Mouse (Mus musculus) small intestine, adult 2 months (tissue): ENCODE results near the gene Ddx59. TPM values are rescaled to one million over a fixed set of nuclear protein-coding genes. Genes with fewer than 3 reads are reported as not detected.
A peak's percentile ranks its signal among the peaks of the same experiment; 100 is the strongest.

Source experiments
- H3K27ac ChIP-seq: fragments of 200-500 bp; 2 replicates; pipeline ENCODE4 v1.5.1; 2012; ENCODE audit warnings: low read depth, low read length, control low read depth, inconsistent platforms; ENCODE audit not compliant: insufficient read depth
- H3K27me3 ChIP-seq: fragments of 200-500 bp; 2 replicates; pipeline ENCODE4 v1.6.1; 2012; ENCODE audit warnings: mild to moderate bottlenecking, moderate library complexity, low read length, inconsistent platforms; ENCODE audit not compliant: control insufficient read depth, insufficient read depth
- H3K36me3 ChIP-seq: fragments of 200-500 bp; 2 replicates; pipeline ENCODE4 v1.6.1; 2012; ENCODE audit warnings: mild to moderate bottlenecking, low read length, control low read depth, inconsistent platforms; ENCODE audit not compliant: control insufficient read depth, insufficient read depth
- H3K4me1 ChIP-seq: fragments of 200-500 bp; 2 replicates; pipeline ENCODE4 v1.6.1; 2012; ENCODE audit warnings: low read length, inconsistent platforms, mixed read lengths; ENCODE audit not compliant: control insufficient read depth, insufficient read depth, insufficient read length
- H3K4me3 ChIP-seq: fragments of 200-500 bp; 2 replicates; pipeline ENCODE4 v1.5.1; 2012; ENCODE audit warnings: low read depth, mild to moderate bottlenecking, control low read depth, inconsistent platforms, low read length, moderate library complexity
- CTCF ChIP-seq: fragments of 200-500 bp; IDR thresholded peaks from 2 replicates; pipeline ENCODE4 v1.5.1; 2012; ENCODE audit warnings: low read depth, mild to moderate bottlenecking, control low read depth, inconsistent platforms, low read length, moderate library complexity, mixed read lengths; ENCODE audit not compliant: insufficient replicate concordance, insufficient read length; ENCODE audit errors: extremely low read depth
- POLR2A ChIP-seq: fragments of 200-500 bp; IDR thresholded peaks from 2 replicates; pipeline ENCODE4 v1.6.1; 2012; ENCODE audit warnings: low read depth, mild to moderate bottlenecking, control low read depth, inconsistent platforms, low read length, moderate library complexity
- WGBS: fragments of 180-500 bp; shearing (Covaris S2); methylation state at CpG from one replicate; pipeline ENCODE4 v1.1.7; 2018; 5-methylcytosine and 5-hydroxymethylcytosine counted together
- polyA plus RNA-seq: library from polyadenylated mRNA; depleted of rRNA; stranded (reverse); fragments of >200 nt; gene quantifications from 2 replicates; pipeline ENCODE4 v1.2.3, GENCODE M21; 2012

Gene Ddx59
- polyA plus RNA-seq, 1 experiment = 0.49 TPM

DNA sequence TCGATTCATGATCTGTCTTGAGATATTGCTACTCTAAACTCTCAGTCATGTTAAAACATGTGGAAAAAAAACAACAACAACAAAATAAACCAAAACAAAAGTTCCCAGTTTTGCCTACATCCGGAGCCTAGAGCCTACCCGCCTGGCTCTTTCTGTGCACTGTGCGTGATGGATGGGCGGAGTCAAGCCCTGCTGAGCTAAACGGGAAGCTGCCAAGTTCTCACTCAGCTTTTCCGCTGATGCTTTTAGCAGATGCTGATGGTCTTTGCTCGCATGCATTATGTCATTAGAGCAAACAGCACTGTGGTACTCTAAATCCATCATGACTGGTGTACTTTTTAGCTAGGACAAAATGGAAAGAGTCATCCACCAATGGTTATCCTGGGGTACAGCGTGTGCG, 20.6 kb upstream of the Ddx59 start:
- Histone ChIP-seq H3K27me3 (peaks cover 15% of the 10 kb centered on the region), H3K36me3 (no peaks in the 10 kb centered on the region), H3K4me3 (no peak overlapping the region), H3K4me1 (no peaks in the 10 kb centered on the region), H3K27ac (no peak overlapping the region)
- TF ChIP-seq CTCF (no peak), POLR2A (no peak)
- 41% methylated on average over 10 of the region's 10 CpGs for WGBS

DNA sequence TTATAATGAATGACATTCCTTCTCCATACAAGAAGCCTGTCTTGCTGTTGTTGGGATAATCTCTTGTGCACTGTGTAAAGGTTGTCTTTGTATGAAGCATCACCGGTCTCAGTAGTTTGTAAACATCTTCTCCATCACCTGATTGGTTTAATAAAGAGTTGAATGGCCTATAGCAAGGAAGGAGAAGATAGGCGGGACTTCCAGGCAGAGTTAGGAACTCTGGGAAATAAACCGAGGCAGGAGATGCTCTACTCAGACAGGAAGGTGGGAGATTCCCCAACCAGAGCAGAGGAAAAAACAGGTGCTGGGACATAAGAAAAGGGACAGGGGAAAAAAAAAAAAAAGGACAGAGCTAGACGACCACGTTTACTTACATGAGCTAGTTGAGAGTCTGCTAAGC, 20.0 kb upstream of the Ddx59 start:
- Histone ChIP-seq H3K27ac (no peak overlapping the region), H3K4me3 (no peak overlapping the region), H3K4me1 (no peaks in the 10 kb centered on the region), H3K27me3 (peaks cover 15% of the 10 kb centered on the region), H3K36me3 (no peaks in the 10 kb centered on the region)
- WGBS = 45% methylated on average over 5 of the region's 5 CpGs
- TF ChIP-seq CTCF = no peak
- TF ChIP-seq POLR2A = no peak

DNA sequence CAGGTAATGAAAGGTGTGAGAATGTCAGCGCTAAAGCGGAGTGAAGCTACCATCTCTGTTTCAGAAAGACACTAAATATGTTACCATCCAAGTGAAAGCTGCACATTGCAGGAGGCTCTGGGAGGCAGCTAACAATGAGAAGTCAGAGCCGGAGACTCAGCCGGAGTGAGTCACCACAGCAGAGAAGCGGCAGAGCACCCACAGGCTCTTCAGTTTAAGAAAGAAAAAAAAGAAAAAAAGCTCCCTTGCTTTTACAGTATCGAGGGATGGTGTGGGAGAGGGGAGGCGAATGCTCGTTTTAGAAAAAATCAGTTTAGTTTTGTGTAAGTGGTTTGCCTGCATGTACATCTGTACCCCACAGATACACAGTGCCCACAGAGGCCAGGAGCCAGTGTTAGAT, 13.8 kb upstream of the Ddx59 start:
- no peaks in the 10 kb centered on the region for H3K36me3 ChIP-seq
- H3K27me3 ChIP-seq = peaks cover 4% of the 10 kb centered on the region
- 73% methylated on average over 8 of the region's 8 CpGs for WGBS
- no peak overlapping the region for H3K4me3 ChIP-seq
- H3K27ac ChIP-seq = no peak overlapping the region
- TF ChIP-seq POLR2A = no peak
- TF ChIP-seq CTCF = no peak
- no peaks in the 10 kb centered on the region for H3K4me1 ChIP-seq

GRCm38 (mm10) chr1:136409631-136410030, 5.4 kb upstream of the Ddx59 start:
- no peaks in the 10 kb centered on the region for H3K36me3 ChIP-seq
- no peaks in the 10 kb centered on the region for H3K4me1 ChIP-seq
- 0 out of 2 replicates have a peak, but pooled peaks cover 4% of the 10 kb centered on the region for H3K27me3 ChIP-seq
- 84% methylated on average over 2 of the region's 2 CpGs for WGBS
- no peak overlapping the region for H3K27ac ChIP-seq
- H3K4me3 ChIP-seq = no peak overlapping the region
- no peak for TF ChIP-seq CTCF
- no peak for TF ChIP-seq POLR2A

DNA sequence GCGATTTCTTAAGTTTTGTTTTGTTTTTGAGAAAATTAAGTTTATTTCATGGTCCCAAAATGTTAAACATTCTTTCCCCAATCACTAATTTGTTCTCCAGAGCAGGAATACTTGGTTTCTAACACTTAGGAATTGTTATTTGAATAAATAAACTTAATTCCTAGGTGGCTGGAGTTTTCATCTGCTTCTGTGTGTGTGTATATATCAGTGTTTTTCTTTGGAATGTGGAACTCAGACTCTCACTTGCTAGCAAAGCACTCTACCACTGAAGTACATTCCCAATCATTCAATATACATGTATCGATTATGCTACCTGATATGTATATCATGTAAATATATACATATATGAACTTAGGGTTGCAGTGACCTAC, 670 bp downstream of the Ddx59 start:
- WGBS = 48% methylated on average over 2 of the region's 2 CpGs
- Histone ChIP-seq H3K27me3 (no peaks in the 10 kb centered on the region), H3K4me3 (peak overlapping the region; percentile 90), H3K36me3 (no peaks in the 10 kb centered on the region), H3K27ac (no peak overlapping the region), H3K4me1 (no peaks in the 10 kb centered on the region)
- TF ChIP-seq CTCF = no peak
- TF ChIP-seq POLR2A = no peak

DNA sequence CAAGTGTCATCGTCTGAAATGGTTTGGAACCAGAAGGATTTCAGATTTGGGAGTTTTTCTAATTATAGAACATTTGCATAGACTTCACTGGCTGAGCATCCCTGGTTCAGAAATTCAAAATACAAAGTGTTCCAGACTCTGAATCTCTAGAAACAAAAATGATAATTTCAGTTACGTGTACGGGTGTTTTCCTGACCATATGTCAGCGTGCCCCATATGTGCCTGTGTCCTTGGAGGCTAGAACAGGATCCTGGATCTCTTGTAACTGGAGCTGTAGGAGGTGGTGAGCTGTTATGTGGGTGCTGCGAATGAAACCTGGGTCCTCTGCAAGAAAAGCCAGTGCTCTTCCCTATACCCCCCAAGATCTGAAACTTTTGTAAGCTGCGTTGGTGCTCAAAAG, 3.3 kb downstream of the Ddx59 start:
- Histone ChIP-seq H3K27ac (no peak overlapping the region), H3K4me3 (no peak overlapping the region), H3K4me1 (no peaks in the 10 kb centered on the region), H3K36me3 (no peaks in the 10 kb centered on the region), H3K27me3 (no peaks in the 10 kb centered on the region)
- TF ChIP-seq POLR2A = no peak
- TF ChIP-seq CTCF = no peak
- WGBS = 93% methylated on average over 6 of the region's 6 CpGs

DNA sequence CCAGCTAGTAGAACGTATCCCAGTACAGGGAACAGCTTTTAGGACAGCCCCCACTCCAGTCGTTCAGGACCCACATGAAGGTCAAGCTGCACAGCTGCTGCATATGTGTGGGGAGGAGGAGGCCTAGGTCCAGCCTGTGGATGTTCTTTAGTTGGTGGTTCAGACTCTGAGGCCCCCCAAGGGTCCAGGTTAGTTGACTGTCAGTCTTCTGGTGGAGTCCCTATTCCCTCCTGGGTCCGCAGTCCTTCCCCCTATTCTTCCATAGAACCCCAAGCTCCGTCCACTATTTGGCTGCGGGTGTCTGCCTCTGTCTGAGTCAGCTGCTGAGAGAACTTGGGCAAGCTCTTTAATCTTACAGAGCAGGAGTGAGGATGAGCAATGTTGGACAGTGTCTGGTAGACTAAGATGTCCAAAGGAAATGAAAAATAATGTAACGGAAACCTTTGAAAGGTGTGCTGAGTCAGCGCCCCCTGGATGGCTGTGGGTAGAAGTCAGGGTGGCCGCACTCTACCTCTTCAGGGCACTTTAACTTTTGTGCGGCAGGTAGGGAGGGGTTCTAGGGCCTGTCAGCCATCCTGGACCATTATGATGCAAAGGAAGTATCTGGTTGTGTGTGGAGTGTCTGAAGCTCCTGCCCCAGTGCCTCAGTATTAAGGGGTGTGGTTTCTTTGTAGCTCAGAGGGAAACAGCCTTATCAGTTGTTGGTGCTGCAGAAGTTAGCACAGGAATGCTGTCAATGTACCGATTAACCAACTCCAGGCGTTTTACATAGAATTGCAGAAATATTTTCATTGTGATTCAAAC, 12.3 kb downstream of the Ddx59 start:
- Histone ChIP-seq H3K27me3 (no peaks in the 10 kb centered on the region), H3K27ac (no peak overlapping the region), H3K36me3 (0 out of 2 replicates have a peak, but pooled peaks cover 1% of the 10 kb centered on the region), H3K4me3 (no peak overlapping the region), H3K4me1 (no peaks in the 10 kb centered on the region)
- TF ChIP-seq CTCF = no peak
- TF ChIP-seq POLR2A = no peak
- 88% methylated on average over 11 of the region's 11 CpGs for WGBS
